Mouse (Mus musculus): ENCODE data around the gene Olfr681. TPM values are rescaled to one million over a fixed set of nuclear protein-coding genes. Genes with fewer than 3 reads are reported as not detected.

Olfr681 gene
- not detected for polyA plus RNA-seq (2014; fragmentation: Illumina TruSeq; extraction: RNeasy Lipid Tissue Mini Kit (QIAGEN cat#74804); ENCODE audit: low read depth, low replicate concordance)

GRCm38 (mm10) chr7:105116536-105116935 is at the start of gene Olfr681:
Gene Olfr681 (plus strand): TSS chr7:105116836.

GRCm38 (mm10) chr7:105080905-105081304 is 35.7 kb upstream of the Olfr681 start, which contains the start of gene Olfr679:
Gene Olfr679 (plus strand): TSS chr7:105081205.

GRCm38 (mm10) chr7:105092717-105093116 is 23.9 kb upstream of the Olfr681 start, which contains the start of gene Olfr680-ps1:
Gene Olfr680-ps1 (minus strand): TSS chr7:105092817.

GRCm38 (mm10) chr7:105146912-105147311 is 30.3 kb downstream of the Olfr681 start, which contains the start of gene Olfr683:
Gene Olfr683 (minus strand): TSS chr7:105147012.

GRCm38 (mm10) chr7:105163553-105163952 is 46.9 kb downstream of the Olfr681 start, which contains the start of gene Olfr684:
Gene Olfr684 (minus strand): TSS chr7:105163653.

Other genes with a start within 250 kb of the Olfr681 start
- gene Olfr665, start 238.8 kb upstream of the Olfr681 start, polyA plus RNA-seq (2014; fragmentation: Illumina TruSeq; extraction: RNeasy Lipid Tissue Mini Kit (QIAGEN cat#74804); ENCODE audit: low read depth, low replicate concordance): not detected
- not detected for gene Olfr666, start 220.9 kb upstream of the Olfr681 start, polyA plus RNA-seq (2014; fragmentation: Illumina TruSeq; extraction: RNeasy Lipid Tissue Mini Kit (QIAGEN cat#74804); ENCODE audit: low read depth, low replicate concordance)
- not detected for gene Olfr667, start 195.4 kb upstream of the Olfr681 start, polyA plus RNA-seq (2014; fragmentation: Illumina TruSeq; extraction: RNeasy Lipid Tissue Mini Kit (QIAGEN cat#74804); ENCODE audit: low read depth, low replicate concordance)
- gene Olfr668, start 188.8 kb upstream of the Olfr681 start, polyA plus RNA-seq (2014; fragmentation: Illumina TruSeq; extraction: RNeasy Lipid Tissue Mini Kit (QIAGEN cat#74804); ENCODE audit: low read depth, low replicate concordance): not detected
- gene Olfr669, start 182.6 kb upstream of the Olfr681 start, polyA plus RNA-seq (2014; fragmentation: Illumina TruSeq; extraction: RNeasy Lipid Tissue Mini Kit (QIAGEN cat#74804); ENCODE audit: low read depth, low replicate concordance): not detected
- gene Olfr670, start 154.2 kb upstream of the Olfr681 start, polyA plus RNA-seq (2014; fragmentation: Illumina TruSeq; extraction: RNeasy Lipid Tissue Mini Kit (QIAGEN cat#74804); ENCODE audit: low read depth, low replicate concordance): not detected
- not detected for gene Olfr671, start 137.7 kb upstream of the Olfr681 start, polyA plus RNA-seq (2014; fragmentation: Illumina TruSeq; extraction: RNeasy Lipid Tissue Mini Kit (QIAGEN cat#74804); ENCODE audit: low read depth, low replicate concordance)
- gene Olfr672, start 114.8 kb upstream of the Olfr681 start, polyA plus RNA-seq (2014; fragmentation: Illumina TruSeq; extraction: RNeasy Lipid Tissue Mini Kit (QIAGEN cat#74804); ENCODE audit: low read depth, low replicate concordance): not detected
- gene Olfr675, start 88.4 kb upstream of the Olfr681 start, polyA plus RNA-seq (2014; fragmentation: Illumina TruSeq; extraction: RNeasy Lipid Tissue Mini Kit (QIAGEN cat#74804); ENCODE audit: low read depth, low replicate concordance): not detected
- not detected for gene Olfr676, start 84.1 kb upstream of the Olfr681 start, polyA plus RNA-seq (2014; fragmentation: Illumina TruSeq; extraction: RNeasy Lipid Tissue Mini Kit (QIAGEN cat#74804); ENCODE audit: low read depth, low replicate concordance)
- not detected for gene Olfr677, start 65.5 kb upstream of the Olfr681 start, polyA plus RNA-seq (2014; fragmentation: Illumina TruSeq; extraction: RNeasy Lipid Tissue Mini Kit (QIAGEN cat#74804); ENCODE audit: low read depth, low replicate concordance)
- not detected for gene Olfr678, start 52.4 kb upstream of the Olfr681 start, polyA plus RNA-seq (2014; fragmentation: Illumina TruSeq; extraction: RNeasy Lipid Tissue Mini Kit (QIAGEN cat#74804); ENCODE audit: low read depth, low replicate concordance)
- gene Olfr679, start 35.6 kb upstream of the Olfr681 start, polyA plus RNA-seq (2014; fragmentation: Illumina TruSeq; extraction: RNeasy Lipid Tissue Mini Kit (QIAGEN cat#74804); ENCODE audit: low read depth, low replicate concordance): not detected
- not detected for gene Olfr680-ps1, start 24.0 kb upstream of the Olfr681 start, polyA plus RNA-seq (2014; fragmentation: Illumina TruSeq; extraction: RNeasy Lipid Tissue Mini Kit (QIAGEN cat#74804); ENCODE audit: low read depth, low replicate concordance)
- not detected for gene Olfr683, start 30.2 kb downstream of the Olfr681 start, polyA plus RNA-seq (2014; fragmentation: Illumina TruSeq; extraction: RNeasy Lipid Tissue Mini Kit (QIAGEN cat#74804); ENCODE audit: low read depth, low replicate concordance)
- not detected for gene Olfr684, start 46.8 kb downstream of the Olfr681 start, polyA plus RNA-seq (2014; fragmentation: Illumina TruSeq; extraction: RNeasy Lipid Tissue Mini Kit (QIAGEN cat#74804); ENCODE audit: low read depth, low replicate concordance)
- gene Olfr685, start 69.2 kb downstream of the Olfr681 start, polyA plus RNA-seq (2014; fragmentation: Illumina TruSeq; extraction: RNeasy Lipid Tissue Mini Kit (QIAGEN cat#74804); ENCODE audit: low read depth, low replicate concordance): not detected
- gene Olfr686, start 90.6 kb downstream of the Olfr681 start, polyA plus RNA-seq (2014; fragmentation: Illumina TruSeq; extraction: RNeasy Lipid Tissue Mini Kit (QIAGEN cat#74804); ENCODE audit: low read depth, low replicate concordance): not detected
- gene Olfr688, start 171.3 kb downstream of the Olfr681 start, polyA plus RNA-seq (2014; fragmentation: Illumina TruSeq; extraction: RNeasy Lipid Tissue Mini Kit (QIAGEN cat#74804); ENCODE audit: low read depth, low replicate concordance): not detected
- gene Olfr689, start 194.3 kb downstream of the Olfr681 start, polyA plus RNA-seq (2014; fragmentation: Illumina TruSeq; extraction: RNeasy Lipid Tissue Mini Kit (QIAGEN cat#74804); ENCODE audit: low read depth, low replicate concordance): not detected
- gene Olfr690, start 217.3 kb downstream of the Olfr681 start, polyA plus RNA-seq (2014; fragmentation: Illumina TruSeq; extraction: RNeasy Lipid Tissue Mini Kit (QIAGEN cat#74804); ENCODE audit: low read depth, low replicate concordance): 0.25 TPM
- gene Olfr691, start 225.4 kb downstream of the Olfr681 start, polyA plus RNA-seq (2014; fragmentation: Illumina TruSeq; extraction: RNeasy Lipid Tissue Mini Kit (QIAGEN cat#74804); ENCODE audit: low read depth, low replicate concordance): 0.31 TPM

Data from testis, adult 10 weeks (tissue).